Mouse (Mus musculus) embryo, embryonic 10 days (tissue): Measurements from ENCODE around the gene Dlg4.

Experiments used
- DNase-seq: peaks from one replicate; pipeline ENCODE4 v3.0.0-alpha.2; 2015; ENCODE audit warnings: low spot score

Gene Dlg4

DNA sequence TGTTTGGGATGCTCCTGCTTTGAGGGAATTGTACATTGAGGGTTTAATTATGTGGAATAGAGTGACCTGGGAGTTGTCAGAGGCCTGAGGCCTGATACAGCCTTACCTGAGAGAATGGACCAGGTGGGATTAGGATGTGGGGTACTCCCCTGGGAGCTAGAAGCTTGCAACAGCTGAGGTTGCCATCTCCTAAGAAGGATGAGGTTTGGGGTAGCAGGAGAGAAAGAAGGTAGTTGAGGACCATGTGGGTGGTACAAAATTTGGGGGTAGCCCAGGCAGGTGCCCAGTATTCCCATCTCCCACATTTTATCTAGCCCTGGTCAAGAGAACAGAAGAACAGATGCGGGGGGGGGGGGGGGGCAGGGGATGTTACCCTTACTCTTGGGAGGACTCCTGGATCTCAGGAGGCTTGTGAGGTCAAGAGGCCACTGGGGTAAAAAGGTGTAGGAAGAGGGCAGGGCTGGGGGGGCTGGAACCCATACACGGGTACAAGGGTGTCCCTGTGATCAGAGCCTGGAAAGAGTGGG is 2.8 kb downstream of the Dlg4 start:
- no peak for DNase-seq

DNA sequence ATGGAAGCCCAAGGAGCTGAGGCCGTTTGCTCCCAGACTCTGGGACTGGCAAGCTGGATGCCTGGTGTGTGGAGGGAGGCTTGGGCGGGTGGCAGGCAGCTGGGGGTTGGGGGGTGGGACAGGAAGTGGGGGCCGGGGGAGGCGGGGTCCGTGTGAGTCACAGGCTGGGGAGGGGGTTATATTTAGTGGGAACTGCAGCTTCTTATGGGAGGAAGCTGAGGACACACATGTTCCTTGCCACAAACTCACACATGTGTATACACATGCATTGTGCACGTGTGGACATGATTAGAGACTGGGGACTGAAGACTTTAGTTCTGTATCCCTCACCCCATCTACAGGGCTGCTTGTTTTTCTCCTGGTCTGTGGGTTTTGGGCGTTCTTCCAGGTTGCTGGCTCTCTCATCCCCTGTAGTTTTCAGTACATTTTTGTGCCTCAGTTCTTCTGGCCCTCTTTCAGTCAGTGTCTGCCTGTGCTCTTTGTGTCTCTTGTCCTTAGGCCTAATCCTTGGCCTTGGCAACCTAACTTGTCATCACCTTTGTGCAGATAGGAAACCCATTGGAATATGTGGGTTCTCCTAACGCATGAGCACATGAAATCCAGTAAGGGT is 3.4 kb downstream of the Dlg4 start:
- DNase-seq, result no peak

DNA sequence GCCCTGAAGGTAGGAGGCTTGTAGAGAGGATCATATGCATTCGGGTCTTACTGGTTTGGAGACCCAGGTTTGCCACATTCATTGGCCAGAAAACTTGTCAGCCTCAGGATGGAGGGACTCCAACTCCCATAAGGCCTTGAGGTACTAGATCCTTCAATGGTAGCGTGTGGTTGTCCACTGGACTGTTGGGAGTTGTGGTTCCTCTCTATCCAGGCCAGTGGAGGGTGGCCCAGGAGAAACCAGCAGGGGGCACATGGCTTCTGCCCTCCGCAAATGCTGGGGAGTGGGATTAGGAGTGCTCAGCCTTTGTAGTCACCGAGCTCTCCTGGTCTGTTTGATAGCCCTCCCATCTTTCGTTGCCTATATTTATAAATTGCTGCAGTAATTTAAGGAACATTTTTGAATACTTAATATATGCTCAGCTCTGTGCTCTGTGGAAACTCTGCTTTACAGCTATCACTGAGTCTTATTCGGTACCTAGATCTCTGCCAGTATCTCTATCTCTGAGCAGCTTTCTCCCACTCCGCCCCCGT is 4.1 kb downstream of the Dlg4 start:
- DNase-seq, result peak; percentile 94

DNA sequence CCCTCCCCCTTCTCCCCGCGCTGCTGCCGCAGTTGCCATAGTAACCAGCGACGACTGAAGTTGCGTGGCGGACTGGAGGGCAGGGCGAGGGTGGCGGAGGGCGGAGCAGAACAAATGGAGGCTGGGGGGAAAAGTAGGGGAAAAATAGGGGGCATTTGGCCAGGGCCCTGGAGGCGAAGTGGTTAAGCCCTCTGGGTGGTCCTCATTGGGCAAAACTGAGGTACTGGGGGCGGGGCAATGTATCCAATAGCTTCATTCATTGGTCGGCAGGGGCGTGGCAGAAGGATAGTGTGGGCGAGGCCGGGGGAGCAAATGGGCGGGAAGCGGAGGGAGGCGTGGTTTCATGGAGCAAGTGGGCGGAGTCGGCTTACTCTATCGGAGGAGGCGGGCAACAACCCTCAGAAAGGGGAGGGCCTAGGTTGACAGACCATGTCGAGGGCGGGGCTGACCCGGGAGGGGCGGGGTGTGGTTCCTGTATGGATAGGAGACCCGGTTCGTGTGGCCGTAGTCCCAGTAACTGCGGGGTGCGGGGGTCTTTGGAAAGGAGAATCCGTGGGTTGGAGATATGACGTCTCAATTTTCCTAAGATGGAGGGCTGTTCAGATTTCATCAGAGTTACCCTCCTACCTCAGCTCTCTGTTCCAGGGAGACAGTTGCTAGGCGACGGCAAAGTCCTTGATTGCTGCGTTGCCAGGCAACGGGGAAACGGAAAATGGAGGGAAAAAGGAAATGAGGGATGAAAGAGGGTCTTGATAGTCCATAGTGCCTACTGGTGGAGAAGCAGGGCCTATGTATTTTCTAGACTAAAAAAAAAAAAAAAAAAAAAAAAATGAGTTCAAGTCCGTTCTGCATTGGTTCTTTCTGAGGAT is 4.8 kb downstream of the Dlg4 start:
- DNase-seq, result peak; percentile 100

GRCm38 (mm10) chr11:70023481-70024150 is 6.9 kb downstream of the Dlg4 start:
- DNase-seq, result peak; percentile 74

DNA sequence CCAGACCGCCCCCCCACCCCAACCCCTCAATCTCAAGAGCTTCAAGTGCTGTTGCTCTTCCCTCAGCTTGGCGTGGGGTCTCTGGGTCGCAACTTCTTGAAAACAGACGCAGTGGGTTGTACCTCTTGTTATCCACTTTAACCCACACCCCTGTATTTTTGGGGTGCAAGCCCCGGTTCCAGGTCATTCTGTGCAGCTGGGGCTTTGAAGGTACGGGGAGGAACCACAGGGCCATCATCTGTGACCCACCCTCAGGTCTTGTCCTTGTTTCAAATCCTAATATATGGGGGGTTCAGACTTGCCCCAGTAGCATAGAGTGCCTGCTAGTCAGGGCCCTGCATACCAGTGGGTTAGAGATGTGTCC is 7.4 kb downstream of the Dlg4 start:
- no peak for DNase-seq

GRCm38 (mm10) chr11:70026689-70027088 is 9.9 kb downstream of the Dlg4 start:
- DNase-seq, result peak; percentile 75

DNA sequence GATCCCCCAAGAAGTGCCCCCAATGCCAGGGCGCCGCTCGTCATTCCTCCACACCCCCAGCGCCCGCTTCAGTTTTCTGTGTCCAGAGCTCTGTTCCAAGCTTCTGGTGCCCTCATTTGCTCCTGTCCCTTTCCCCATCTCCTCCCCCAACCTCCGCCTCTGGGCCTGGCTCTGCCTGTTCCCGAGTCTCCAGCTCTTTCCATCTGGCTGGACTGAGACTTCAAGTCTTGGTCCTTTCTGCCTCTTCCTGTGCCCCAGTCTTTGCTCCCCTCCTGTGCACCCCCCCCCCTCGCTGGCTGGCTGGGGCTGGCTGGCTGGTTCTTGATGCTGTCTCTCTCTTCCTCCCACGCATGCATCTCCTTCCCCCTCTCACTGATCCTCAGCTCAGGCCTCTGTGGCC is 10.7 kb downstream of the Dlg4 start:
- no peak for DNase-seq

DNA sequence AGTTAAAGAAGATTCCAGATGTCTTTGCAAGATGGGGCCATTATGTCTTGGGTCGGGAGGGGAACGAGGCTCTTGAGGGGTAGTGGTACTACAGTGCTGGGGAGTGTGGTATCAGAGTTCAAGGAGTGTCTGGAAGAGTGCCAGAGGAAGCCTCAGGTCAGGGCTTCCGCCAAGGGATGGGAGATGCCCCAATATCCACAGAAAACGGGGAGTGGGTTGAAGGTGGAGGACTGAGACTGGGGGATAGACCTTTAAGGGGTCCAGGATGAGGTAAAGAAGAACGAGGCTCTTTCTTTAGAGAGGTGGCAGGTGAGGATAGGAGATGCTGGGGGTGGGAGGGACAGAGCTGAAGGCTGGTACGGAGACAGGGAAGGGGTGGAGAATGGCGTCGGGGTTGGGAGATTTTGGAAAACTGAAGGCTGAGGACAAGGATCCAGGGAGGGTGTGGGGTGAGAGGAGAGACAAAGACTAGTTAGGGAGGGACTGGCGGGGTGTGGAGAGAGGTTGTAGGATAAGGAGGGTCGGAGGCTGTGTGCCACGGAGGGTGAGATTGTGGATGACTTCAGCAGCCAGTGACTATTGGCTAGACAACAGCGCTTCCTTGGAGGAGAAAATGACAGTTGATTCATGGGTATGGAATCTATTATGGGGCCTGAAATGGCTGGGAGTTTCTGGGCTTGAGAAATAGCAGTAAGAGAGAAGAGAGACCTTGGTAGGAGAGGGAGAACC is 11.8 kb downstream of the Dlg4 start:
- no peak for DNase-seq

- peak; percentile 99 for DNase-seq
Measured at GRCm38 (mm10) chr11:70029130-70029801, 12.5 kb downstream of the Dlg4 start.

- no peak for DNase-seq
Measured at GRCm38 (mm10) chr11:70029829-70030550, 13.2 kb downstream of the Dlg4 start.

GRCm38 (mm10) chr11:70030651-70031320 is 14.0 kb downstream of the Dlg4 start:
- DNase-seq, result no peak

- no peak for DNase-seq
Measured at GRCm38 (mm10) chr11:70031321-70031670, 14.6 kb downstream of the Dlg4 start.

GRCm38 (mm10) chr11:70038174-70038573 is 21.4 kb downstream of the Dlg4 start:
- no peak for DNase-seq

GRCm38 (mm10) chr11:70039631-70040030 is 22.9 kb downstream of the Dlg4 start:
- no peak for DNase-seq

GRCm38 (mm10) chr11:70040184-70040583 is 23.4 kb downstream of the Dlg4 start:
- no peak for DNase-seq

DNA sequence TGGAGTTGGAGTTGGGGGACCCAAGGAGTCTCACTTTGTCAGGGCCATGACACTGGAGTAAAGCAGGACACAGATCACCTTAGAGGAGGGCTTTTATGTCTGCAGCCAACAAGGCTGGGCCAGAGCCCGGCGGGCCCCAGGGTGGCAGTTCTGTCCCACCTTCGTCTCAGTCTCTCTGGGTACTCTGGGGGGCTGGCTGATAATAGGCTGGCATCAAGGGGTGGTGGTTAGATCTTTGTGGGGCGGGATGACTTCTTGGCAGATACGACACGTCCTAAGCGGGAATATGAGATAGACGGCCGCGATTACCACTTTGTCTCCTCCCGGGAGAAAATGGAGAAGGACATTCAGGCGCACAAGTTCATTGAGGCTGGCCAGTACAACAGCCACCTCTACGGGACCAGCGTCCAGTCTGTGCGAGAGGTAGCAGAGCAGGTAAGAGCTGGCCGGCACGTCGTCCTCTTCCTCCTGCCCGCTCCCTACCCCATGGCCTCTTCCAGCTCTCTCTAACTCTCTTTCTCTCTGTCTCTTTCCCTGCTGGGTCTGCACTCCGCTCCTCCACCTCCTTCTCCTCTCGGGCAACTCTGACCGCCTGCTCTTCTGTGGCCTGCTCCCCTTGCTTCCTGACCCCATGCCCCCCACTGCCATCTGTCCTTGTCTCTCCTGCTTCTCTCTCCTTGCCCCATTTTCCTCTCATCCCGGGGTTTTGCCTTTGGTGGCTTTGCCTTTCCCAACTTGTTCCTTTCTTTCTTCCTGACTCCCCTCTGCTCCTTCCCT is 25.8 kb downstream of the Dlg4 start:
- DNase-seq, result no peak

DNA sequence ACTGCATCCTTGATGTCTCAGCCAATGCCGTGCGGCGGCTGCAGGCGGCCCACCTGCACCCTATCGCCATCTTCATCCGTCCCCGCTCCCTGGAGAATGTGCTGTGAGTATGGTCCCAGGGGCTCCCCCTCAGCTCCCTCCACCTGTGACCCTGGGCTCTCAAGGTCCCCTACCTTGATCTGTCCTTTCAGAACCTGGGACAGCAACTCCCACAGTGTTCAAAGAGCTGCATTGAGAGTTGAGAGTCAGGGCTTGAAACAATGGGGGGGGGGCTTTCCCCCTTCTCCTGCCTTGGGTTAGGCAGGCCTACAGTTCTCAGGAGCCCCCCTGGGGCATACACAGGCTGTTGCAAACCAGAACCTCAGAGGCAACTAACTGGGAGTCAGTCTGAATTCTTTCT is 26.9 kb downstream of the Dlg4 start:
- no peak for DNase-seq

GRCm38 (mm10) chr11:70045435-70045834 is 28.7 kb downstream of the Dlg4 start:
- peak; percentile 35 for DNase-seq
